Comparison of ENCODE assay signal across 10 mouse cellular contexts in genomic region chr11:68089885-68090592, GRCm38 (mm10).
DNase-seq lines count a peak whose midpoint lies in the region; ATAC-seq and TF ChIP-seq lines count a peak whose summit lies in the region.
"Had no signal": no experiment of that assay in that cellular context is flagged by ENCODE, and none has a peak within 500 bp of the region (broad histone marks: within the 10 kb centered on the region; RNA-seq: fewer than 3 reads in every experiment).

No protein-coding gene starts in this region.

- no peaks in the 10 kb centered on the region for H3K9me3 ChIP-seq in kidney, embryonic 15.5 days (replicated peaks)
- no peaks in the 10 kb centered on the region for H3K9me3 ChIP-seq in neural tube, embryonic 11.5 days (ENCODE audit: control insufficient read depth, low read length)
- H3K9me3 ChIP-seq in liver, embryonic 11.5 days (ENCODE audit: control insufficient read depth, low read length) = no peaks in the 10 kb centered on the region
- no peaks in the 10 kb centered on the region for H3K9me3 ChIP-seq in forebrain, embryonic 12.5 days
- H3K9me3 ChIP-seq: forebrain, embryonic 13.5 days had no signal

- H3K27ac ChIP-seq in kidney, embryonic 15.5 days = no peak overlapping the region
- no peak overlapping the region for H3K27ac ChIP-seq in neural tube, embryonic 11.5 days (ENCODE audit: low read depth, low read length)
- H3K27ac ChIP-seq in cerebellum, adult 2 months (ENCODE audit: insufficient read depth, low read length) = no peak overlapping the region
- H3K27ac ChIP-seq in liver, embryonic 11.5 days (ENCODE audit: low read depth, low read length) = no peak overlapping the region
- no peak overlapping the region for H3K27ac ChIP-seq in forebrain, embryonic 12.5 days
- H3K27ac ChIP-seq: forebrain, embryonic 13.5 days had no signal

- H3K36me3 ChIP-seq in kidney, embryonic 15.5 days = no peaks in the 10 kb centered on the region
- H3K36me3 ChIP-seq in neural tube, embryonic 11.5 days (ENCODE audit: control insufficient read depth, insufficient read depth, low read length) = no peaks in the 10 kb centered on the region
- H3K36me3 ChIP-seq in liver, embryonic 11.5 days (ENCODE audit: control insufficient read depth, insufficient read depth, low read length) = no peaks in the 10 kb centered on the region
- H3K36me3 ChIP-seq in forebrain, embryonic 12.5 days (replicated peaks) = no peaks in the 10 kb centered on the region

- no peak for TF ChIP-seq CTCF in cerebellum, adult 2 months (IDR thresholded peaks at IDR 0.05; ENCODE audit: borderline replicate concordance, insufficient read depth, low read depth, low read length)

- H3K27me3 ChIP-seq in kidney, embryonic 15.5 days = no peaks in the 10 kb centered on the region
- H3K27me3 ChIP-seq in neural tube, embryonic 11.5 days (ENCODE audit: control insufficient read depth, insufficient read depth, low read length) = no peaks in the 10 kb centered on the region
- no peaks in the 10 kb centered on the region for H3K27me3 ChIP-seq in cerebellum, adult 2 months (ENCODE audit: control insufficient read depth, insufficient read depth, low read length)
- no peaks in the 10 kb centered on the region for H3K27me3 ChIP-seq in liver, embryonic 11.5 days (replicated peaks; ENCODE audit: control insufficient read depth, insufficient read depth, low read length)
- no peaks in the 10 kb centered on the region for H3K27me3 ChIP-seq in forebrain, embryonic 12.5 days
- H3K27me3 ChIP-seq: forebrain, embryonic 13.5 days had no signal

- no peak for DNase-seq in kidney, adult 11 months
- peak; percentile 47 for DNase-seq in WW6 (ENCODE audit: low read depth, low spot score)
- peak; percentile 72 for DNase-seq in forelimb bud, embryonic 11.5 days (ENCODE audit: low read depth, low spot score)
- peak; percentile 25 for DNase-seq in neural tube, embryonic 11.5 days (ENCODE audit: low spot score)
- DNase-seq in cerebellum, adult 2 months = no peak
- no peak for DNase-seq in liver, embryonic 11.5 days (ENCODE audit: low spot score)
- DNase-seq: kidney, adult 8-10 months had no signal

- no peak overlapping the region for H3K9ac ChIP-seq in kidney, embryonic 15.5 days
- H3K9ac ChIP-seq in neural tube, embryonic 11.5 days (ENCODE audit: low read length) = no peak overlapping the region
- H3K9ac ChIP-seq in liver, embryonic 11.5 days (ENCODE audit: low read depth, low read length) = no peak overlapping the region
- H3K9ac ChIP-seq in forebrain, embryonic 12.5 days = no peak overlapping the region
- H3K9ac ChIP-seq: forebrain, embryonic 13.5 days had no signal

- TF ChIP-seq POLR2A in cerebellum, adult 2 months (IDR thresholded peaks at IDR 0.05; ENCODE audit: borderline replicate concordance, insufficient read depth, low read length) = no peak

- H3K4me1 ChIP-seq in kidney, embryonic 15.5 days = peaks cover 12% of the 10 kb centered on the region
- H3K4me1 ChIP-seq in neural tube, embryonic 11.5 days (ENCODE audit: control insufficient read depth, insufficient read depth, low read length) = peaks cover 11% of the 10 kb centered on the region
- peaks cover 5% of the 10 kb centered on the region; the same call in 1 of the 2 replicates for H3K4me1 ChIP-seq in cerebellum, adult 2 months (ENCODE audit: control insufficient read depth, insufficient read depth, low read length)
- no peaks in the 10 kb centered on the region for H3K4me1 ChIP-seq in liver, embryonic 11.5 days (replicated peaks; ENCODE audit: control insufficient read depth, insufficient read depth, low read length)
- H3K4me1 ChIP-seq in forebrain, embryonic 12.5 days = peaks cover 7% of the 10 kb centered on the region

- 0 out of 2 replicates have a peak overlapping the region, but pooled peaks have one; percentile 5 for H3K4me2 ChIP-seq in kidney, embryonic 15.5 days
- H3K4me2 ChIP-seq in neural tube, embryonic 11.5 days (ENCODE audit: low read depth) = no peak overlapping the region
- H3K4me2 ChIP-seq in liver, embryonic 11.5 days = no peak overlapping the region
- H3K4me2 ChIP-seq in forebrain, embryonic 12.5 days = no peak overlapping the region
- H3K4me2 ChIP-seq: forebrain, embryonic 13.5 days had no signal

- no peak for ATAC-seq in kidney, embryonic 15.5 days (replicated peaks; ENCODE audit: low FRiP score)
- ATAC-seq in neural tube, embryonic 11.5 days (ENCODE audit: insufficient read depth, low FRiP score, low TSS enrichment) = no peak
- no peak for ATAC-seq in liver, embryonic 11.5 days (replicated peaks; ENCODE audit: low FRiP score)
- no peak for ATAC-seq in forebrain, embryonic 12.5 days (ENCODE audit: low FRiP score)
- ATAC-seq: forebrain, embryonic 13.5 days had no signal

- 39% methylated on average over 13 of the region's 13 CpGs for WGBS in kidney, embryonic 15.5 days
- 46% methylated on average over 13 of the region's 13 CpGs for WGBS in neural tube, embryonic 11.5 days
- WGBS in cerebellum, adult 2 months = 87% methylated on average over 13 of the region's 13 CpGs
- 43% methylated on average over 13 of the region's 13 CpGs for WGBS in liver, embryonic 11.5 days
- 55% methylated on average over 13 of the region's 13 CpGs for WGBS in forebrain, embryonic 12.5 days

- H3K4me3 ChIP-seq in kidney, embryonic 15.5 days (replicated peaks) = no peak overlapping the region
- no peak overlapping the region for H3K4me3 ChIP-seq in neural tube, embryonic 11.5 days (ENCODE audit: low read depth, low read length)
- no peak overlapping the region for H3K4me3 ChIP-seq in cerebellum, adult 2 months (replicated peaks; ENCODE audit: insufficient read depth, low read depth, low read length)
- H3K4me3 ChIP-seq in liver, embryonic 11.5 days (ENCODE audit: low read depth, low read length) = no peak overlapping the region
- H3K4me3 ChIP-seq in forebrain, embryonic 12.5 days (replicated peaks) = no peak overlapping the region
- H3K4me3 ChIP-seq: forebrain, embryonic 13.5 days had no signal

Comparison
In these comparisons a context has a peak if more than half of its experiments do, and no peak if none do; other contexts are left out.
1. DNase-seq: peak in WW6 (single experiment), forelimb bud, embryonic 11.5 days (single experiment) and neural tube, embryonic 11.5 days (single experiment); none in kidney, adult 11 months (single experiment), cerebellum, adult 2 months (0 of 2) and liver, embryonic 11.5 days (single experiment).